In the genomic region with DNA sequence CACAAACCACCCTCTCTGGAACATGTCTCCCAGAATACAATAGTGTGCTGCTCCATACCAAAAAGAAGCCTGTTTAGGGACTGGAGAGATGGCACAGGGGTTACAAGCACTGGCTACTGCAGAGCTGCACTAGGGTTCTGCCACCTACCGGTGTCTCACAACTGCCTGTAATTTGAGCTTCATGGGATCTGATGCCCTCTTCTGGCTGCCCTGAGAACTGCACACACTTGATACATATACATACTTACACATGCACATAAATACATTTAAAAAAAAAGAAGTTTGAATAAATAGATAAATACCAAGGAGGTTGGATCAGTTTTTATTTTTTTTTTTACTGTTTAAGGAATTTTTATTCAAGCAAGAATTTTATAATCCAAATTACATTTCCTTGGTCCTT, we compare ENCODE assay signal across 33 mouse cellular contexts. TPM values are rescaled to one million over a fixed set of nuclear protein-coding genes. Genes with fewer than 3 reads are reported as not detected.
DNase-seq lines count a peak whose midpoint lies in the region; ATAC-seq and TF ChIP-seq lines count a peak whose summit lies in the region.
"Had no signal": no experiment of that assay in that cellular context is flagged by ENCODE, and none has a peak within 500 bp of the region (broad histone marks: within the 10 kb centered on the region; RNA-seq: fewer than 3 reads in every experiment).

No protein-coding gene starts in this region.

- H3K27me3 ChIP-seq in forebrain, postnatal 0 days (ENCODE audit: insufficient read depth, low read length) = no peaks in the 10 kb centered on the region
- no peaks in the 10 kb centered on the region for H3K27me3 ChIP-seq in forebrain, embryonic 10.5 days (ENCODE audit: poor library complexity, severe bottlenecking)
- H3K27me3 ChIP-seq in E14TG2a.4 (ENCODE audit: insufficient read depth, low read length) = 0 out of 2 replicates have a peak, but pooled peaks cover 3% of the 10 kb centered on the region
- no peaks in the 10 kb centered on the region for H3K27me3 ChIP-seq in kidney, adult 2 months (replicated peaks; ENCODE audit: control insufficient read depth, insufficient read depth, low read length)
- H3K27me3 ChIP-seq: embryonic facial prominence, embryonic 13.5 days; forebrain, embryonic 15.5 days; heart, embryonic 13.5 days; hindbrain, embryonic 15.5 days; limb, embryonic 13.5 days; liver, embryonic 15.5 days; neural tube, embryonic 15.5 days had no signal

- no peak overlapping the region for H3K27ac ChIP-seq in forebrain, postnatal 0 days (ENCODE audit: low read depth, low read length)
- H3K27ac ChIP-seq in forebrain, embryonic 10.5 days = no peak overlapping the region
- H3K27ac ChIP-seq in left cerebral cortex, adult 2 months = no peak overlapping the region
- H3K27ac ChIP-seq in kidney, adult 2 months (ENCODE audit: insufficient read depth, low read depth, low read length) = no peak overlapping the region
- H3K27ac ChIP-seq: embryonic facial prominence, embryonic 13.5 days; forebrain, embryonic 15.5 days; heart, embryonic 13.5 days; hindbrain, embryonic 15.5 days; limb, embryonic 13.5 days; liver, embryonic 15.5 days; neural tube, embryonic 15.5 days had no signal

- no peaks in the 10 kb centered on the region for H3K9me3 ChIP-seq in forebrain, postnatal 0 days (ENCODE audit: low read length)
- peaks cover 5% of the 10 kb centered on the region for H3K9me3 ChIP-seq in forebrain, embryonic 10.5 days
- H3K9me3 ChIP-seq in E14TG2a.4 (ENCODE audit: low read length) = no peaks in the 10 kb centered on the region
- H3K9me3 ChIP-seq: forebrain, embryonic 15.5 days; hindbrain, embryonic 15.5 days; neural tube, embryonic 15.5 days had no signal

- intact Hi-C loops in left cerebral cortex, adult 2 months (cut with DNase I) = no loop called here
- intact Hi-C loops in left cerebral cortex, postnatal 25 days (cut with DNase I) = no loop called here

- no peak for ATAC-seq in forebrain, postnatal 0 days
- ATAC-seq: activated CD4-positive, CD25-positive, alpha-beta regulatory T cell, adult 4 months; forebrain, embryonic 15.5 days had no signal

- no peaks in the 10 kb centered on the region for H3K36me3 ChIP-seq in forebrain, postnatal 0 days (ENCODE audit: insufficient read depth)
- no peaks in the 10 kb centered on the region for H3K36me3 ChIP-seq in forebrain, embryonic 10.5 days (replicated peaks)
- H3K36me3 ChIP-seq in E14TG2a.4 (ENCODE audit: insufficient read depth, low read length) = no peaks in the 10 kb centered on the region
- H3K36me3 ChIP-seq in kidney, adult 2 months (ENCODE audit: control insufficient read depth, insufficient read depth, low read length) = no peaks in the 10 kb centered on the region
- H3K36me3 ChIP-seq: embryonic facial prominence, embryonic 13.5 days; forebrain, embryonic 15.5 days; heart, embryonic 13.5 days; hindbrain, embryonic 15.5 days; limb, embryonic 13.5 days; liver, embryonic 15.5 days; neural tube, embryonic 15.5 days had no signal

- H3K4me2 ChIP-seq in forebrain, postnatal 0 days (ENCODE audit: low read depth) = no peak overlapping the region
- H3K4me2 ChIP-seq: embryonic facial prominence, embryonic 13.5 days; forebrain, embryonic 15.5 days; heart, embryonic 13.5 days; hindbrain, embryonic 15.5 days; limb, embryonic 13.5 days; liver, embryonic 15.5 days; neural tube, embryonic 15.5 days had no signal

- no peak overlapping the region for H3K9ac ChIP-seq in forebrain, postnatal 0 days
- H3K9ac ChIP-seq: embryonic facial prominence, embryonic 13.5 days; forebrain, embryonic 15.5 days; heart, embryonic 13.5 days; hindbrain, embryonic 15.5 days; limb, embryonic 13.5 days; liver, embryonic 15.5 days; neural tube, embryonic 15.5 days had no signal

- no peaks in the 10 kb centered on the region for H3K4me1 ChIP-seq in forebrain, postnatal 0 days (ENCODE audit: insufficient read depth)
- peaks cover 9% of the 10 kb centered on the region for H3K4me1 ChIP-seq in forebrain, embryonic 10.5 days
- H3K4me1 ChIP-seq in E14TG2a.4 (replicated peaks; ENCODE audit: low read depth, low read length) = no peaks in the 10 kb centered on the region
- H3K4me1 ChIP-seq in kidney, adult 2 months (ENCODE audit: control insufficient read depth, insufficient read depth, low read length) = no peaks in the 10 kb centered on the region
- H3K4me1 ChIP-seq: forebrain, embryonic 15.5 days; heart, embryonic 13.5 days; hindbrain, embryonic 15.5 days; liver, embryonic 15.5 days; neural tube, embryonic 15.5 days had no signal

- DNase-seq in forebrain, postnatal 0 days = no peak
- no peak for DNase-seq in forebrain, embryonic 10.5 days (ENCODE audit: extremely low spot score, low spot score)
- no peak for DNase-seq in left cerebral cortex, adult 2 months (ENCODE audit: extremely low spot score in 1 of 2, low spot score in 2 of 2)
- no peak for DNase-seq in left cerebral cortex, postnatal 25 days (ENCODE audit: low spot score in 2 of 2)
- no peak for DNase-seq in brain, embryonic 14.5 days (ENCODE audit: low read depth)
- no peak for DNase-seq in thymus, postnatal 4 days
- DNase-seq in kidney, adult 2 months = no peak
- DNase-seq: adrenal gland, postnatal 10 days; cerebellum, adult 11-12 months; cerebellum, postnatal 14 days; heart, adult 11 months; heart, postnatal 36 days; kidney, adult 11 months; kidney, postnatal 14 days; lung, postnatal 10 days; midbrain, embryonic 14.5 days; right cerebral cortex, postnatal 14 days had no signal

- no peak for TF ChIP-seq POLR2A in brain, embryonic 14.5 days (IDR thresholded peaks at IDR 0.05; ENCODE audit: borderline replicate concordance, extremely low read depth, insufficient read depth, insufficient read length, poor library complexity, severe bottlenecking)
- TF ChIP-seq POLR2A in kidney, adult 2 months (IDR thresholded peaks at IDR 0.05; ENCODE audit: low read depth, low read length) = no peak

- H3K4me3 ChIP-seq in forebrain, postnatal 0 days (ENCODE audit: low read depth, low read length) = no peak overlapping the region
- no peak overlapping the region for H3K4me3 ChIP-seq in forebrain, embryonic 10.5 days
- H3K4me3 ChIP-seq in left cerebral cortex, adult 2 months = no peak overlapping the region
- no peak overlapping the region for H3K4me3 ChIP-seq in E14TG2a.4 (replicated peaks; ENCODE audit: low read length)
- no peak overlapping the region for H3K4me3 ChIP-seq in kidney, adult 2 months (ENCODE audit: insufficient read depth, low read depth, low read length)
- H3K4me3 ChIP-seq: embryonic facial prominence, embryonic 13.5 days; forebrain, embryonic 15.5 days; heart, embryonic 13.5 days; hindbrain, embryonic 15.5 days; limb, embryonic 13.5 days; liver, embryonic 15.5 days; neural tube, embryonic 15.5 days had no signal

- TF ChIP-seq CTCF in forebrain, postnatal 0 days (IDR thresholded peaks at IDR 0.05; ENCODE audit: low read depth) = 0 out of 2 replicates have a peak, but pooled peaks have one; percentile 24
- peak; percentile 8 for TF ChIP-seq CTCF in left cerebral cortex, adult 2 months (IDR thresholded peaks at IDR 0.05)
- peak; percentile 69 for TF ChIP-seq CTCF in E14TG2a.4 (conservative IDR thresholded peaks at IDR 0.05; ENCODE audit: low read length)
- peak; percentile 20; the same call in 1 of the 2 replicates for TF ChIP-seq CTCF in brain, embryonic 14.5 days (IDR thresholded peaks at IDR 0.05; ENCODE audit: borderline replicate concordance, extremely low read depth, insufficient read depth, insufficient read length)
- no peak for TF ChIP-seq CTCF in kidney, adult 2 months (conservative IDR thresholded peaks at IDR 0.05; ENCODE audit: insufficient read depth, insufficient read length, low read depth, low read length)

- 92% methylated on average over 1 of the region's 1 CpGs for WGBS in forebrain, postnatal 0 days
- WGBS in forebrain, embryonic 10.5 days = 89% methylated on average over 1 of the region's 1 CpGs
- whole genome bisulfite sequencing in kidney, adult 2 months = 89% methylated on average over 1 of the region's 1 CpGs

RNA-seq across cellular contexts. Expression of a gene that starts 28.1 kb away (rescaled TPM):
- not detected in 2 replicates for total RNA-seq in forebrain, postnatal 0 days (2014; rRNA removed)
- polyA plus RNA-seq in forebrain, postnatal 0 days (2015; fragmentation: Nextera tagmentation; extraction: Ambion mirVana) = not detected in 2 replicates
- polyA plus RNA-seq in forebrain, embryonic 10.5 days (2016; fragmentation: Nextera tagmentation; extraction: Ambion mirVana) = not detected in 2 replicates
- total RNA-seq in left cerebral cortex, adult 2 months (2021) = not detected
- total RNA-seq in left cerebral cortex, postnatal 25 days (2021) = not detected
- not detected in 2 replicates for polyA plus RNA-seq in brain, embryonic 14.5 days (2012; rRNA removed)
- polyA plus RNA-seq in kidney, adult 2 months (2012; rRNA removed) = not detected in 2 replicates
- total RNA-seq: adrenal gland, postnatal 10 days; gastrocnemius, adult 8-10 months; heart, postnatal 36 days; layer of hippocampus, postnatal 10 days; left cerebral cortex, postnatal 10 days; megakaryocyte progenitor cell, adult 5-6 weeks had no signal
- polyA plus RNA-seq: activated CD4-positive, CD25-positive, alpha-beta regulatory T cell, adult 4 months; embryonic facial prominence, embryonic 13.5 days; forebrain, embryonic 15.5 days; heart, embryonic 13.5 days; hindbrain, embryonic 15.5 days; limb, embryonic 13.5 days; liver, embryonic 15.5 days; midbrain, embryonic 14.5 days; neural tube, embryonic 15.5 days; spleen, adult 2 months; stomach, embryonic 14.5 days; thymus, postnatal 0 days had no signal
